Mouse (Mus musculus): ENCODE data around the gene Bysl. TPM values are rescaled to one million over a fixed set of nuclear protein-coding genes. Genes with fewer than 3 reads are reported as not detected.

The Bysl gene
- polyA plus RNA-seq, 3 experiments from 2014 or later: 9.1 to 12.3 (median 11.6) TPM

Other genes with a start within 250 kb of the Bysl start
- 10 to 100 TPM; 31.5 to 34.9 (median 33.0) TPM for gene Mrps10, start 242.6 kb downstream of the Bysl start, polyA plus RNA-seq (2017; shearing (Covaris generic))
- gene Guca1b, start 226.1 kb downstream of the Bysl start, polyA plus RNA-seq (2017; shearing (Covaris generic)): 1 to 10 TPM in 2 of 3 experiments, under 1 TPM in 1; 0.29 to 1.8 (median 1.1) TPM
- not detected for gene Guca1a, start 210.9 kb downstream of the Bysl start, polyA plus RNA-seq (2017; shearing (Covaris generic))
- gene AI661453, start 174.9 kb downstream of the Bysl start, polyA plus RNA-seq (2017; shearing (Covaris generic)): not detected
- not detected for gene 1700001C19Rik, start 174.1 kb downstream of the Bysl start, polyA plus RNA-seq (2017; shearing (Covaris generic))
- gene Taf8, start 109.2 kb downstream of the Bysl start, polyA plus RNA-seq (2017; shearing (Covaris generic)): 10 to 100 TPM; 56.9 to 80.8 (median 70.0) TPM
- gene Ccnd3, start 106.4 kb downstream of the Bysl start, polyA plus RNA-seq (2017; shearing (Covaris generic)): 100 to 1,000 TPM; 124 to 141 (median 130) TPM
- gene Med20, start 90 bp upstream of the Bysl start, polyA plus RNA-seq (2017; shearing (Covaris generic)): 10 to 100 TPM; 27.6 to 32.3 (median 28.1) TPM
- gene Gm20517, start 97 bp upstream of the Bysl start, polyA plus RNA-seq (2017; shearing (Covaris generic)): under 1 TPM in 2 of 3 experiments, not detected in 1; 0.68 to 0.79 TPM
- under 1 TPM; 0.58 to 0.97 (median 0.70) TPM for gene Usp49, start 19.2 kb upstream of the Bysl start, polyA plus RNA-seq (2017; shearing (Covaris generic))
- 100 to 1,000 TPM; 299 to 411 (median 338) TPM for gene Tomm6, start 76.9 kb upstream of the Bysl start, polyA plus RNA-seq (2017; shearing (Covaris generic))
- gene Frs3, start 77.5 kb upstream of the Bysl start, polyA plus RNA-seq (2017; shearing (Covaris generic)): not detected
- gene Gm21981, start 83.0 kb upstream of the Bysl start, polyA plus RNA-seq (2017; shearing (Covaris generic)): not detected
- gene Prickle4, start 83.2 kb upstream of the Bysl start, polyA plus RNA-seq (2017; shearing (Covaris generic)): not detected
- not detected for gene Pgc, start 115.3 kb upstream of the Bysl start, polyA plus RNA-seq (2017; shearing (Covaris generic))
- 10 to 100 TPM in 1 of 3 experiments, 1 to 10 TPM in 2; 5.6 to 10.6 (median 6.5) TPM for gene Tfeb, start 125.5 kb upstream of the Bysl start, polyA plus RNA-seq (2017; shearing (Covaris generic))
- not detected for gene Mdfi, start 223.2 kb upstream of the Bysl start, polyA plus RNA-seq (2017; shearing (Covaris generic))